Mouse (Mus musculus) megakaryocyte-erythroid progenitor cell, adult 5-6 weeks (primary cell): Measurements from ENCODE around the gene Htra3. TPM values are rescaled to one million over a fixed set of nuclear protein-coding genes. Genes with fewer than 3 reads are reported as not detected.

ENCODE experiments used
- ATAC-seq: replicated peaks from 2 replicates; pipeline ENCODE4 v1.8.0; 2016; ENCODE audit warnings: mild to moderate bottlenecking, inconsistent platforms; ENCODE audit not compliant: severe bottlenecking, poor library complexity, low FRiP score, low TSS enrichment
- total RNA-seq, 2 experiments: library from RNA; stranded (forward) in 1 of 2; stranded (reverse) in 1 of 2; fragments of 200-1000, 215-1000 nt in 1 of 2; fragments of >200 nt in 1 of 2; fragmentation: Nextera tagmentation in 1 of 2; gene quantifications; 2 replicates each; pipeline ENCODE4 v1.2.3; 2014 to 2017

The Htra3 gene
- total RNA-seq, 2 experiments from 2014 or later = not detected

DNA sequence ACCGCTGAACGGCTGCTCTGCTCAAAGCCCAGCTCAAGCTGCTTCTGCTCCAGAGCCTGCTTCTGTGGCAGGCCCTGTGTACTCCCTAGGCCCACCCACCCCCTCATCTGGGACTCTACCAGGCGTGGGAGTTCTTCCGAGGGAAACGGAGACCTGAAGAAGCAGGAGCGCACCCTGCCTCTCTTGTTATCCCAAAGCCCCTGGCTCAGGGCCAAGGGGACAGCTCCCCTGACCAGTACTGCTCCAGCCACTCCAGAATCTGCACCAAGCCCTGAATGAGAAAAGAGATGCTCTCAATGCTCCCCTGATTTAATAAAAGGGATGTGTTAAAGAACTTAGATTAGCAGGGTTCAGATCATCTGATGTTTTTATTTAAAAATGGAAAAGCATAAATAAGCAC lies 18.4 kb downstream of the Htra3 start:
- ATAC-seq = no peak

DNA sequence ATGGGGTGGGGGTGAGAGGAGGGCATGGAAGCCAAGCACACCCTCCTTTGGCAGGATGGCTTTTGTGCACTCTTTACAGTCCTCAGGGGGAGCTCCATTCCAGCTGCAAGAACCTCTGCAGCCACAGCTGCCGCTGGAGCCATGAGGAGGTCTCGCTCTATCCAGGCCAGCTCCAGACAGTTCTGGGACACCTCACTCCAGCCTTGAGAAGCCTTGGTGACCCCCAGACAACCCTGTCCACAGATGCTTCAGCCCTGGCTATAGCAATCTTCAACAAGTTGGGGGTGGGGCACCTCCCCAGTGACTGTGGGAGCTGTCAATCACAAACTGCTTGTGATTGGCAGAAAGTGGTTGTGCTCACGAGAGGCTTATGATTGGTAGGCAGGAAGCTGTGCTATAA lies 20.1 kb downstream of the Htra3 start:
- ATAC-seq = no peak

DNA sequence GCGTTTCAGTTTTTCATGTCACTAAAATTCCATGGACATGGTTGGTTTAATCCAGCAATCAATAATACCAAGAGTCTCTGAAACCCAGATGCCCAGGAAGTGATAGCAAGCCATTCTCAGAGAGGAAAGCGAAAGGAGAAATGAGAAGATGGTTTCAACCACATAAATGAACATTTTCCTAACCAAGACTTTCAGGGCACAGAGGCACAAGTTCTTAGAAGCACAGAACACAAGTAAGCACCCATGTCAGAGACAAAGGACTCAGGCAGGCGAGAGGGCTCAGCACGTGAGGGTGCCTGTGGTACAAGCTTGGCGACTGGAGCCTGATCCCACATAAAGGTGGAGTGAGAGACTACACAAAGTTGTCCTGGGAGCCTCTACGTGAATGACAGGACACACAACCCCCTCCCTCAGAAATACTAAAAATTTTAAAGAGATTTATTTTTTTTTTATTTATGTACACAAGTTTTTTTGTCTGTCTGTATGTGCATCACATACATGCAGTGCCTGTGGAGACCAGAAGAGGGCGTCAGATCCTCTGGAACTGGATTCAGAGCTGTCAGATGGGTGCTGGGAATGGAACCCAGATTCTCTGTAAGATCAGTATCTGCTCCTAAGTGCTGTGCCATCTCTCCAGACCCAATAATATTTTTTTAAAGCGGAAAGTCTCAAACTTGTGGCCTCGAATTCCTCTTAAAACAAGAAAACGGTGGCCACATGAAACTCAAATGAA lies 23.7 kb downstream of the Htra3 start:
- ATAC-seq = no peak

DNA sequence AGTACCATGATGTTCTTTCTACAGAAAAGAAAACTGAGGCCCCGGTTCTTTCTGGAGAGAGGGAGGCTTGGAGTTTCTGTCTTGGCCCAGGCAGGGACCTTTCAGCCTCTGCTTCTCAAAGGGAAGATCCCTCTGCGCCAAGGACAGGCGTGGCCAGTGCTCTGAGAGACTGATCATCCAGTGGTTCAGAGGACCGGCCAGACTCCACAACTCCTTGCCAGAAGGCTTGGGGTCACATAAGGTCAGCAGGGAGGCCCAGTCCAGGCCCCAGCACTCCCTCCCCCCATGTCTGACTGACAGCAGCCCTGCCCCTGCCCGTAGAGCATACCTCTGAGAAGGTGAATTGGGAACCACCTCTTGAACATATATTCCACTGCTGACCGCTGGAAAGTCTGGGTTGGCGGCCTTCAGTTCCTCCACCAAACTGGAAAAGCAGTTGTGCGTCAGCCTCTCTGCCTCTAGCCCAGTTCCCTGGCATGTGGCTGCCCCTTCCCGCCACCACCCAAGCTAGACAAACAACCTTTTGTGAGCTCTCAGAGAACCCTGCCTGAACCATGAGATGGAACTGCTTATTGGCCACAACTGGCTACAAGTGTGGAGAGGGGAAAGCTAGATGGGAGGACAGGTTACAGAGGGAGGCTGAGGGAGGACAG lies 25.7 kb downstream of the Htra3 start:
- no peak for ATAC-seq

DNA sequence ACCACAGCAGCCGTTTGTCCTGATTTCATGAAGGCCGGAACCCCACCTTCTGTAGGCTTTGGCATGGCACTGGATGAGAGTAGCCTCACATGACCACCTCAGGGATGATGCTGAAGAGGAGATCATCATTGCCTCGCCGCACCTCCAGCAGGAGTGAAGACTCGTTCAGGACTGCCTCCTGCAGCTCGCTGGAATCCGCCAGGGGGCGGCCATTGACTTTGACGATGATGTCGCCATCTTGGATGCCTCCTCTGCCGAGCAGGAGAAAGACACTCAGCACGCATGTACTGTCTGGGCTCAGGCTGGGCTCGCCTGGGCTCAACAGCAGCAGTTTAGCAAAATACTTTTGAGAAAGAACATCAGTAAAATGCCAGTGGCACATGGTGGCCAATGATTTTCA lies 26.7 kb downstream of the Htra3 start:
- ATAC-seq = no peak

DNA sequence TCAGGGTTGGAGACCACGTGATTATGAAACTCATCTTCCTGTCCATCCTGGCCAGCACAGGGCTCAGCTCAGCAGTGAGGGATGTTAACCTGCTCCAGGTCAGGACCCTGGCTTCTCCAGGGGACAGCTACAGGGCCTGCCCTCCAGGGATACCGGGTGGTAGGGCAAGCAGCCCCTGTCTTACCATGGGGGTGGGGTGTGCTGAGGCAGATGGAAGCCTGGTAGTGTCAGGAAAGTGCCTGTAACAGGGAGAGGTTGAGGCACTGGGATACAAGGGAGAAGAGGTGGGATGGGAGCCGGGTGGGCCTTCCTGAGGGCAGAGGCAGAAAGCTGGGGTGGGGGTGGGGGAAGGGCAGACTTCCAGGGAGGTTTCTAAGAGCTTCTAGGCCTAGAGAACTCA lies 27.3 kb downstream of the Htra3 start:
- ATAC-seq = no peak

DNA sequence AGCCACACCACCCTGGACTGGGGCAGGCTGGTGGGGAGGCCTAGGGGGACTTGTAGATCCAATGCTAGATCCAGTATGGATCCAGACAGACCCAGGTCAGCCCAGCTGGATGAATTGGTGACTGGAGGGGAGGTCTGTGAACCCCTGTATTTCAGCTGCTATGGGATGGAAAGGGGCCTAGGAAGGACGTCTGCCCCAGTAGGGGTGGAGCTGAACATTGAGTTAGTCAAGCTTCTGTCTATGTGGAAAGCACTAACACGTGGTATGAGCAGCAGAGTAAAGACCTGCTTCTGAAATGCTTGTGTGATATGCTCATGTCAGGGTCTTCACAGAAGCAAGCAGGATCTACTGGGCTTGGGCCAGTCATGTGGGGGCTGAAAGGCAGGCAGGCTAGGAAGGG lies 31.4 kb downstream of the Htra3 start:
- ATAC-seq = no peak

DNA sequence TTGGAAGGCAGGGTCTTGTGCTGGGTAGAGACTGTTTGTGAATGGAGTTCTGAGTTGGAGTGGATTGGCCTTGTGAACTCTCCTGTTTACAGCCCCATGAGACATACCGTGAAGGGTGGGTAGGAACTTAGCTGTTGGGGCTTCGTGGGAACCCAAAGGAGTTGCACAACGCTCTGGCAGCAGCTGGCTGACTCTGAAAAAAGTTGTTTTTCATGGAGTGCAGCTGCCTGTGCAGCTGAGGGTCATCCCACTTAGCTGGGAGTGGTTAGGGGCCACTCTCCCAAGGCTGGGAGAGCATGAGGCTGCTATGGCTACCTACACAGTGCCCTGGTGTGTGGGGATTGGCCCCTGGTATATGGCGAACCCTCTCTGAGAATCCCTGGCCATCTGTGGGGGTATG lies 32.0 kb downstream of the Htra3 start:
- no peak for ATAC-seq

DNA sequence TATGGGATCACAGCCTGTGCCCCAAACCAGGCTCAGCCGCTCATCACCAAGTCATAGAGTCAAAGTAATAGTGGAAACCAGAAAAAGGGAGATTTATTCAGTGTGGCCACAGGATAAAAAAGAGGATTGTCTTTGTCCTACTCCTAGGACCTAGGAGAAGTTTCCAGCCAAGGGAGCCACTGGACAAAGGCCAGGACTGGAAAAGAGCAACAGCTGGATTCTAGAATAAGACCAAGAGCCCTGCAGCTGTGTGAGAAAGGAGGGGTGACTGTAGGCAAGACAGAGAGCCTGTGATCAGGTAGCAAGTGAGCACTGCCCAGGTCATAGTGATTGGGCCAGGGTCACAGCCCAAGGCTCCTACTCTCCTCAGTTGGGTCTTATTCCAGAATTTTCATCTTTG lies 32.7 kb downstream of the Htra3 start:
- ATAC-seq = no peak

DNA sequence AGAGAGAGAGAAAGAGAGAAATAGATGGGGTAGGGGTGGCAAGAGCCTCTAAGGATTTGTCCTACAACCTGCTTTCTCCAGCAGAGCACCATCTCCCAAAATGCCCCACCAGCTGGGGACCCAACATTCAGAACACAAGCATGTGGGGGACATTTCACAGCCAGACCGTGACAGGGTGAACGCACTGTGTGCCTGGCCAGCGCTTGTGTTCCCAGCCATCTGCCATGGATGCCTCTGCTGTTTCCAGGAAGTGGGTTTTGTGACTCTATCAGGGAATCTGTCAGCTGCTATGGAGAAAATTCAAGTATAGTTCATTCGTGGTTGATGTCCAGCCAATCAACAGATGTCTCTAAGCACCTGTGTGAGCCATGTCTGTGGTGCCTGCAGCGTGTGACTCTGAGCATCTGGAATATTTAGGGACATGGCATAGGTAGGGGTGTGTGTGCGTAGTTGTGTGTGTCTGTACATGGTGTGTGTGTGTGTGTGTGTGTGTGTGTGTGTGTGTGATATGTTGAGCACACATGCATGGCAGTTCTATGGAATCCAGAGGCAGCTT lies 33.6 kb downstream of the Htra3 start:
- no peak for ATAC-seq

DNA sequence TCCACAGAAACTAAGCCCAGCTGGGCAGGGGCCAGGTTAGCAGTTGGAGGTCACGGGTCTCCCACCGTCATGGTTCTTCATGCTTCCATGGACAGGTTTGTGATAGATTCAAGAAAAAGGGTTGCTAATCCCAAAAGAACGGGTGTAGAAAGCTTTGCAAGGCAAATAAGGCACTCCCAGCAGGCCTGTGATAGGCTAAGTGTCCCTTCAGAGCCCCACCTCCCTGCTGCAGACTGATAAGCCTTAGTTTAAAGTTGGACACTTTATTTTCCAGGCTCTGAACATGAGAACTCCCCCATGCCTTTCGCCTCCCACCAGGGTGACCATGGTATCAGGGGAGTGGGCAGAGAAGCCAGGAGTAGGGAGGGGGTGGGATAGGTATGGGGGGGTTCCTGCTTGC lies 35.5 kb downstream of the Htra3 start:
- ATAC-seq = no peak

DNA sequence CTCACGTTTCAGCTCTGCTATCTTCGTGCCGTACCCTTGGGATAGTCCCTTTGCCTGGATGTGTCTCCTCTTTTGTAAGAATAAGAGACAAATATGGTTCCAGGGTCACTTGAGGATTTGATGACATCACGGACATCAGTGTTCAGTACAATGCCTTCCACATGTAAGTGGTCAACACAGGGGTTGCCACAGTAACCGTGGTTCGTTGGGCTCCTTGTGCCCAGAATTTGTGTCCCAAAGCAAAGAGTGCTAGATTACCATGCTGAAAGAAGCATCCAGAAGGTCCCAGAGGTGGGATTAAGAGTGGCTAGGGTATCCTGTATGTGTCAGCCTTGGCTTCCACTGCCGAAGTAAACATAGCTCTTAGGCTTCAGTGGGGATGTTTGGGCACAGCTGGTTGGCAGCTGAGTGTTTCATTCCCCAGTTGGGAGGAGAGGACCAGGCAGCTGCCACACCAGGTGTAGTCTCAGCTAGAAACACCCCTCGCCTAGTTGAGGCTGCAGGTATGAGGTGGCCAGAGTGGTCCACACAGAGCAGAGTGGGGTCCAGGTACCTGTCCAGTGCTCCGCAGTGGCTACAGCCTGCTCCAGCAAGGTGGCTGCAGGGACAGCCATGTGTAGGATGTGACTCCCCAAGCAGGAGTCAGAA lies 36.1 kb downstream of the Htra3 start:
- ATAC-seq = no peak

DNA sequence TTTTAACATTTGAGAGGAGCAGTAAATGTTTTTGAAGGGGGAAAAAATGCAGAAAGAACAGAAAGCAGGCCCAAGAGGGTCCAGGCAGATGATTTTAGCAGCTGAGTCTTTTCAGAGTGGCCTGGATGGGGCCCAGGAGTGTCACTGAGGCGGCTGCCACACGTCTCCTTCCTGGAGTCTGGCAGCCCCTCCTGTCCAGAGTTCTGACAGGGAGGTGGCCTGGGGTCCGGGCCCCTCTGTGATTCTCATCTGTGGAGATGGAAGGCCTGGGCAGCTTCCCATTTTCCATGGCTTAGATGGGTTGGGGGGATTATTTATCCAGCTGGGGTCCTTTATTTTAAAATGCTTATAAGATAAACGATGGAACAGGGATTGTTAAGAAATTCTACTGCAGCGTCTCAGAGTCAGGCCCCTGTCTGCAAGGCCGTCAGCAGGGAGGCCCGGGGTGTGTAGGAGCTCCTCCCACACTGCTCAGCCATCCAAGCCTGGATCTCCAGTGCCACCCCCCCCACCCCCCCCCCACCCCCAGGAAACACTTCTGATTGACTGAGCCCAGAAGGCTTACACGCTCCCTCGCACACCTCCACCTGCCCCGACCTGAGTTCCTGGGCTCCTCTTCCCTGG lies 37.5 kb downstream of the Htra3 start:
- ATAC-seq = no peak

DNA sequence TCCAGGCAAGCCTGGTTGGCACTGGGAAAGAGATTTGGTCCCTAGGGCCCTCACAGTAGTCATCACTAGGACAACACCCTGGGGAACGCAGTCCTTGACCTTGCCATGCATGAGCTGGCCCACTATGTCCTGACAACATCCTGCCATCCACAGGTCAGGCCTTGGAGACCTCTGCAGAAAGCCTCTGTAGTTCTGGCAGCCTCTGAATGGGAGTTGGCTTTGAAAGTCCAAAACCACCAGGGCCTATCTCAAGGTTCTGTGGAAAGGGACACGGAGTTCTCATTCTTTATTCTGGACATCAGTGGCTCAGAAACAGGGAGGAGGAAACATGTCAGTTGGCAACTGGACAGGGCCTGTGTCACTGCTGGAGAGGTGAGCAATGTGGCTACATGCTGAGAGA lies 43.6 kb downstream of the Htra3 start:
- ATAC-seq = no peak

DNA sequence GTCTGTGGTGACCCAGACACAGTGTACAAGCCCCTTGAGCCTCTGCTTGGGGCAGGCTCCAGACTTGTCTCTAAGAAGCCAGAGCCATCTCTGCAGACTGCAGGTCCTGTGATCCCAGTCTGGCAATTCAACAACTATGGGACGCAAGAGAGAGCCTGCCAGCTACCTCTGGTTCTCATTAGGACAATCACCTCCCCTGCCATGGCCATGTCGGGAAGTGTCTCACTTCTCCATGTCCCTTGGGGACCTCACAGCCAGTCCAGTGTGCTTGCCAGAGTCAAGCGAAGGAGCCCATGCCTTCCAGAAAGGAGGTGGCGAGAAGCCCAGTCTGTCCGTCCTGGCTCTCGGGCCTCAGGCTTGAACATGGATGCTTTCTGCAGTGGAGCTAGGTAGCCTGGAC lies 46.7 kb downstream of the Htra3 start:
- no peak for ATAC-seq

DNA sequence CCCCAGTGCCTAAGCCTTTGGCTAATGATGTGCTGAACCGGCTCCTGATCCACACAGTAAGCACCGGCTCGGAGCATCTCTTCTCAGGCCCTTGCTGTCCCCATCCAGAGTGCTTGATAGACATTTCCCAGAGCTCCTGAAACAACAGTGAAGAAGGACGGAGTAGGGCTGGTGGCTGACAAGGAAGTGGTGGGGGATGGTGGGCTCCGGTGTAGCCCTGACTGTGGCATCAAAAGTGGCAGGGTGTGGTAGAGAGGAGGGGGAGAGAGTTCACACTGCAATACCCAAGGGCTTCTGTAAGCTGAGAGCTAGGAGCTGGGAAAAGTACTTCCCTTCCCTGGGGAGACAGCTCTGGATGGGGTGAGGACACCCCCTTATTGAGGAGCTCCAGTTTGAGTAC lies 47.8 kb downstream of the Htra3 start:
- ATAC-seq = no peak

DNA sequence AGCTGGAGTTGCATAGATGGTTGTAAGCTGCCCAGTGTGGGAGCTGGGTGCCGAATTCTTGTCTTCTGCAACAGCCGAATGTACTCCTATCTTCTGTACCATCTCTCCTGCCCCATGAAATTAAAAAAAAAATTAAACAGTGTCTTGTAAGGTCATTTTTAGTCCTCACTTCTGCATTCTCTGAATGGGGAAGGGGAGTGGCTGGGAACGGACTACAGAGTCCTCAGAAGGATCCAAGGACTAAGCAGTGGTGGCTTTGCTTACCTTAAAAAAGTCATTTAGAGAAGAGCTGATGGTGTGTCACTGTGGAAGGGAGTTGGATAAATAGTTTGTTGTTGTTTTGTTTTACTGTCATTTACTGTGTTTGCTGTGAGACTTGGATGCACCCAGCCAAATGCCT lies 48.4 kb downstream of the Htra3 start:
- ATAC-seq = no peak

DNA sequence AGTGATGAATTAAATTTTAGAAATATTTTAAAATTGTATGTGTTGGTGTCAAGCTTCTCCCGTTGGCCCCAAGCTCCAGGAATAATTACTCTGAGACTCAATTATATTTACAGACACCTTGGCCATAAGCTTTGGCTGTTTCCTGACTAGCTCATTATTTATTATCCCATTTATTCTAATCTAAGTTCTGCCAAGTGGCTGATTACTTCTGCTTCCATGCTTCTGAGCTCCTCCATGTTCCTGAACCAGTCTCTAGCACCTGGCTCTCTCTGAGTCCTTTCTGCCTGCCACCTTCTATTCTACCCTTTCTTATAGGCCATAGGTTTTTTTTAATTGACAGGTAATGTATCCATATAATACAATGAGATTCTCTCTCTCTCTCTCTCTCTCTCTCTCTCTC lies 48.9 kb downstream of the Htra3 start:
- no peak for ATAC-seq

DNA sequence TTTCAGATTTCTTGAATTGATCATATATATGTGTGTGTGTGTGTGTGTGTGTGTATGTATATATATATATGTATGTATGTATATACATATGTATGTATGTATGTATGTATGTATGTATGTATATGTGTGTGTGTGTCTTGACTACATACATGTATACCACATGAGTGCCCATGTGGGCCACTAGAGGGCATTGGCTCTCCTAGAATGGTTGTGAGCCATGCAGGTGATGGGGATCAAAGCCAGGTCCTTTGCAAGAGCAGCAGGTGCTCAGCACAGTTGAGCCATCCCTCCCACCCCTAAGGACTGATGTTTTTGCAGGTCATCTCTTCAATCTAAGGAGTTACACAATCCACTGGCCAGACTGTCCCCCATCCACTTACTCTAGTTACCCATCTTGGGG lies 50.2 kb downstream of the Htra3 start:
- no peak for ATAC-seq

DNA sequence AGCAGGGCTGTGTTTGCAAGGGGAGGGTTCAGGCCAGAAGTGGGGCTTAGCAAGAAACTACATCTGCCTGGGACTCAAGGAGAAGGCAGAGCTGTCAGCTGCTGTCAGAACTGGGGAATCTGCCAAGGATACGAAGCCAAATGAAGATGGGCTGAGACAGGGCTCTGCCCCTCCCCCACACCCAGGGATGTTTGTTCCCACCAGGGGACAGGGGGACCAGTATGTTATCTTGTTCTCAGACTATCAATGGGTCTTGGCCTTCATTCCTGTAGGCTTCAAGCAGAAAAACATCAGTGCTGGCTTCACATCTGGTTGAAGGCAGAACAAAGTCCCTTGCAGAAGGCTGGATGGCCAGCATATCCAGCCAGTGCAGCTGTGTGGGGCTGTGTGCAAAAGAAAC lies 50.9 kb downstream of the Htra3 start:
- ATAC-seq = no peak
